Mouse (Mus musculus): Measurements from ENCODE around the gene Ackr2. TPM values are rescaled to one million over a fixed set of nuclear protein-coding genes. Genes with fewer than 3 reads are reported as not detected.

The Ackr2 gene
- 0.58 TPM in 1 of 2 replicates, not detected in the other for polyA plus RNA-seq (2015; fragmentation: Nextera tagmentation; extraction: Ambion mirVana)

GRCm38 (mm10) chr9:121898245-121898644 is at the start of gene Ackr2:
Gene Ackr2 (plus strand): TSS chr9:121898355.
- H3K9me3 ChIP-seq: no peaks in the 10 kb centered on the region
- no peaks in the 10 kb centered on the region for H3K27me3 ChIP-seq
- 74% methylated on average over 9 of the region's 9 CpGs for WGBS
- H3K36me3 ChIP-seq: no peaks in the 10 kb centered on the region
- no peak for ATAC-seq (ENCODE audit: insufficient number of reproducible peaks, insufficient read depth, low FRiP score, low TSS enrichment, low read depth)
- no peak within 1 kb of the TSS for H3K27ac ChIP-seq
- H3K9ac ChIP-seq: no peak within 1 kb of the TSS
- H3K4me3 ChIP-seq: no peak within 1 kb of the TSS
- H3K4me1 ChIP-seq: no peaks in the 10 kb centered on the region
- no peak within 1 kb of the TSS for H3K4me2 ChIP-seq

- Histone ChIP-seq H3K36me3 (peaks cover 29% of the 10 kb centered on the region), H3K9me3 (no peaks in the 10 kb centered on the region), H3K27me3 (no peaks in the 10 kb centered on the region), H3K27ac (no peak overlapping the region), H3K4me3 (no peak overlapping the region), H3K4me1 (peaks cover 12% of the 10 kb centered on the region), H3K9ac (no peak overlapping the region), H3K4me2 (no peak overlapping the region)
- ATAC-seq (ENCODE audit: insufficient number of reproducible peaks, insufficient read depth, low FRiP score, low TSS enrichment, low read depth): no peak
- 86% methylated on average over 3 of the region's 3 CpGs for WGBS
Measured at GRCm38 (mm10) chr9:121854246-121854645, 43.9 kb upstream of the Ackr2 start.

GRCm38 (mm10) chr9:121856649-121857416 is 41.3 kb upstream of the Ackr2 start:
- Histone ChIP-seq H3K27ac (peak overlapping the region; percentile 96), H3K9me3 (no peaks in the 10 kb centered on the region)

GRCm38 (mm10) chr9:121857474-121858152 is 40.5 kb upstream of the Ackr2 start:
- peak; percentile 98 for ATAC-seq (ENCODE audit: insufficient number of reproducible peaks, insufficient read depth, low FRiP score, low TSS enrichment, low read depth)
- Histone ChIP-seq H3K27me3 (no peaks in the 10 kb centered on the region), H3K36me3 (0 out of 2 replicates have a peak, but pooled peaks cover 4% of the 10 kb centered on the region), H3K9me3 (no peaks in the 10 kb centered on the region), H3K4me3 (peak overlapping the region; percentile 89), H3K9ac (peak overlapping the region; percentile 90), H3K4me2 (peak overlapping the region; percentile 89), H3K4me1 (peaks cover 12% of the 10 kb centered on the region), H3K27ac (peak overlapping the region; percentile 96)
- under 1% methylated on average over 70 of the region's 70 CpGs for WGBS

More at GRCm38 (mm10) chr9:121856649-121857416, 41.3 kb upstream of the Ackr2 start:
- Histone ChIP-seq H3K4me1 (peaks cover 12% of the 10 kb centered on the region), H3K9ac (peak overlapping the region; percentile 90), H3K27me3 (no peaks in the 10 kb centered on the region), H3K4me3 (peak overlapping the region; percentile 89), H3K36me3 (peaks cover 7% of the 10 kb centered on the region), H3K4me2 (peak overlapping the region; percentile 89)
- WGBS: 1% methylated on average over 39 of the region's 39 CpGs
- ATAC-seq (ENCODE audit: insufficient number of reproducible peaks, insufficient read depth, low FRiP score, low TSS enrichment, low read depth): no peak

GRCm38 (mm10) chr9:121858153-121858488 is 40.0 kb upstream of the Ackr2 start, which contains the start of gene Higd1a:
Gene Higd1a (minus strand): TSS chr9:121858362.
- Histone ChIP-seq H3K27me3 (no peaks in the 10 kb centered on the region), H3K4me3 (peak within 1 kb of the TSS; percentile 89), H3K9me3 (no peaks in the 10 kb centered on the region), H3K4me2 (peak within 1 kb of the TSS; percentile 89), H3K4me1 (peaks cover 12% of the 10 kb centered on the region), H3K36me3 (0 out of 2 replicates have a peak, but pooled peaks cover 4% of the 10 kb centered on the region), H3K9ac (peak within 1 kb of the TSS; percentile 90), H3K27ac (peak within 1 kb of the TSS; percentile 96)
- WGBS: 15% methylated on average over 6 of the region's 6 CpGs
- ATAC-seq (ENCODE audit: insufficient number of reproducible peaks, insufficient read depth, low FRiP score, low TSS enrichment, low read depth): no peak

- 93% methylated on average over 2 of the region's 2 CpGs for WGBS
- H3K9ac ChIP-seq: no peak overlapping the region
- H3K4me1 ChIP-seq: peaks cover 12% of the 10 kb centered on the region
- no peak overlapping the region for H3K4me2 ChIP-seq
- ATAC-seq (ENCODE audit: insufficient number of reproducible peaks, insufficient read depth, low FRiP score, low TSS enrichment, low read depth): no peak
- no peak overlapping the region for H3K27ac ChIP-seq
- H3K4me3 ChIP-seq: no peak overlapping the region
- H3K36me3 ChIP-seq: 0 out of 2 replicates have a peak, but pooled peaks cover 4% of the 10 kb centered on the region
- no peaks in the 10 kb centered on the region for H3K9me3 ChIP-seq
- no peaks in the 10 kb centered on the region for H3K27me3 ChIP-seq
Measured at GRCm38 (mm10) chr9:121859345-121859744, 38.8 kb upstream of the Ackr2 start.

GRCm38 (mm10) chr9:121860921-121861320 is 37.2 kb upstream of the Ackr2 start:
- no peak overlapping the region for H3K27ac ChIP-seq
- no peaks in the 10 kb centered on the region for H3K36me3 ChIP-seq
- no peaks in the 10 kb centered on the region for H3K9me3 ChIP-seq
- no peak for ATAC-seq (ENCODE audit: insufficient number of reproducible peaks, insufficient read depth, low FRiP score, low TSS enrichment, low read depth)
- H3K4me2 ChIP-seq: no peak overlapping the region
- no peak overlapping the region for H3K4me3 ChIP-seq
- H3K27me3 ChIP-seq: no peaks in the 10 kb centered on the region
- peaks cover 12% of the 10 kb centered on the region for H3K4me1 ChIP-seq
- 84% methylated on average over 2 of the region's 2 CpGs for WGBS
- no peak overlapping the region for H3K9ac ChIP-seq

GRCm38 (mm10) chr9:121864837-121865236 is 33.3 kb upstream of the Ackr2 start:
- no peaks in the 10 kb centered on the region for H3K36me3 ChIP-seq
- ATAC-seq (ENCODE audit: insufficient number of reproducible peaks, insufficient read depth, low FRiP score, low TSS enrichment, low read depth): no peak
- H3K27ac ChIP-seq: no peak overlapping the region
- H3K9me3 ChIP-seq: no peaks in the 10 kb centered on the region
- H3K4me2 ChIP-seq: no peak overlapping the region
- H3K9ac ChIP-seq: no peak overlapping the region
- H3K4me1 ChIP-seq: no peaks in the 10 kb centered on the region
- no peak overlapping the region for H3K4me3 ChIP-seq
- WGBS: 60% methylated on average over 4 of the region's 4 CpGs
- H3K27me3 ChIP-seq: no peaks in the 10 kb centered on the region

- Histone ChIP-seq H3K4me3 (no peak overlapping the region), H3K36me3 (no peaks in the 10 kb centered on the region), H3K9ac (no peak overlapping the region), H3K4me2 (no peak overlapping the region), H3K9me3 (no peaks in the 10 kb centered on the region), H3K27me3 (no peaks in the 10 kb centered on the region), H3K4me1 (no peaks in the 10 kb centered on the region), H3K27ac (no peak overlapping the region)
- no peak for ATAC-seq (ENCODE audit: insufficient number of reproducible peaks, insufficient read depth, low FRiP score, low TSS enrichment, low read depth)
- 43% methylated on average over 3 of the region's 3 CpGs for WGBS
Measured at GRCm38 (mm10) chr9:121865425-121866008, 32.6 kb upstream of the Ackr2 start.

- Histone ChIP-seq H3K27me3 (no peaks in the 10 kb centered on the region), H3K36me3 (no peaks in the 10 kb centered on the region), H3K4me1 (no peaks in the 10 kb centered on the region), H3K27ac (no peak overlapping the region), H3K9ac (no peak overlapping the region), H3K4me3 (no peak overlapping the region), H3K4me2 (no peak overlapping the region), H3K9me3 (no peaks in the 10 kb centered on the region)
- 90% methylated on average over 6 of the region's 6 CpGs for WGBS
- no peak for ATAC-seq (ENCODE audit: insufficient number of reproducible peaks, insufficient read depth, low FRiP score, low TSS enrichment, low read depth)
Measured at GRCm38 (mm10) chr9:121867632-121868031, 30.5 kb upstream of the Ackr2 start.

GRCm38 (mm10) chr9:121868236-121868635 is 29.9 kb upstream of the Ackr2 start:
- H3K4me1 ChIP-seq: no peaks in the 10 kb centered on the region
- H3K4me2 ChIP-seq: no peak overlapping the region
- H3K36me3 ChIP-seq: no peaks in the 10 kb centered on the region
- WGBS: 85% methylated on average over 6 of the region's 6 CpGs
- no peak overlapping the region for H3K27ac ChIP-seq
- H3K9me3 ChIP-seq: no peaks in the 10 kb centered on the region
- no peak for ATAC-seq (ENCODE audit: insufficient number of reproducible peaks, insufficient read depth, low FRiP score, low TSS enrichment, low read depth)
- no peak overlapping the region for H3K4me3 ChIP-seq
- H3K9ac ChIP-seq: no peak overlapping the region
- H3K27me3 ChIP-seq: no peaks in the 10 kb centered on the region

Data from embryonic facial prominence, embryonic 13.5 days (tissue).